ENCODE assay signal across 13 mouse cellular contexts in the genomic region with DNA sequence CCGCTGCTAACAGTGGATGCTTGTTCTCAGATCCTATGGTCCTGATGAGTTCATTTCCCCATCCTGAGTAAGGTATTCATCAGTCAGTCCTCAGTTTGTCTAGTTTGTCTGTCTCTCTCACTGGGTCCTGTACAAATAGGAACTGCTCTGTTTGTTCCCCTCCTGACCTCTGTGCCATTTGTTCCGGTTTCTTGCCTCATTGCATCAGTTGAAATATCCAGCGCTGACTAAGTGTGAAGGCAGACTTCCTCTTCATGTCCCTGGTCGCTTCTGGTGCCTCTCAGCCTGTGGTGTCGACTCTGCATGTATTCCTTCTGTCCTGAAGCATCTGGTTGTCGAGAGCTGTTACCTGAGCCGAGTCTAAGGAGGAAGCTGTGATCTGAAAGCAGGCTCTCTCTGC. TPM values are rescaled to one million over a fixed set of nuclear protein-coding genes. Genes with fewer than 3 reads are reported as not detected.
DNase-seq lines count a peak whose midpoint lies in the region; ATAC-seq lines count a peak whose summit lies in the region.
"Had no signal": no experiment of that assay in that cellular context is flagged by ENCODE, and none has a peak within 500 bp of the region (broad histone marks: within the 10 kb centered on the region; RNA-seq: fewer than 3 reads in every experiment).

No protein-coding gene starts in this region.

- no peaks in the 10 kb centered on the region for H3K27me3 ChIP-seq in hindbrain, embryonic 15.5 days
- H3K27me3 ChIP-seq in hindbrain, embryonic 10.5 days (ENCODE audit: insufficient read depth, poor library complexity, severe bottlenecking) = no peaks in the 10 kb centered on the region
- H3K27me3 ChIP-seq: embryonic facial prominence, embryonic 12.5 days; limb, embryonic 12.5 days; midbrain, embryonic 12.5 days had no signal

- peaks cover 5% of the 10 kb centered on the region; the same call in 1 of the 2 replicates for H3K4me1 ChIP-seq in hindbrain, embryonic 15.5 days (replicated peaks)
- no peaks in the 10 kb centered on the region for H3K4me1 ChIP-seq in hindbrain, embryonic 10.5 days (replicated peaks)
- H3K4me1 ChIP-seq: embryonic facial prominence, embryonic 12.5 days; limb, embryonic 12.5 days; midbrain, embryonic 12.5 days had no signal

- no peak overlapping the region for H3K4me2 ChIP-seq in hindbrain, embryonic 15.5 days
- H3K4me2 ChIP-seq: embryonic facial prominence, embryonic 12.5 days; limb, embryonic 12.5 days; midbrain, embryonic 12.5 days had no signal

- no peak for ATAC-seq in hindbrain, embryonic 15.5 days (ENCODE audit: low FRiP score, low read depth)

- 80% methylated on average over 7 of the region's 7 CpGs for WGBS in hindbrain, embryonic 15.5 days
- 75% methylated on average over 7 of the region's 7 CpGs for WGBS in hindbrain, embryonic 10.5 days
- 21% methylated on average over 7 of the region's 7 CpGs for WGBS in macrophage (ENCODE audit: missing documents)

- no peaks in the 10 kb centered on the region for H3K9me3 ChIP-seq in hindbrain, embryonic 15.5 days
- no peaks in the 10 kb centered on the region for H3K9me3 ChIP-seq in hindbrain, embryonic 10.5 days
- H3K9me3 ChIP-seq: embryonic facial prominence, embryonic 12.5 days; limb, embryonic 12.5 days; midbrain, embryonic 12.5 days had no signal

- no peak overlapping the region for H3K4me3 ChIP-seq in hindbrain, embryonic 15.5 days
- H3K4me3 ChIP-seq in hindbrain, embryonic 10.5 days = no peak overlapping the region
- no peak overlapping the region for H3K4me3 ChIP-seq in macrophage (ENCODE audit: inconsistent target)
- H3K4me3 ChIP-seq: embryonic facial prominence, embryonic 12.5 days; limb, embryonic 12.5 days; midbrain, embryonic 12.5 days had no signal

- H3K36me3 ChIP-seq in hindbrain, embryonic 15.5 days = peaks cover 39% of the 10 kb centered on the region
- peaks cover 84% of the 10 kb centered on the region for H3K36me3 ChIP-seq in hindbrain, embryonic 10.5 days
- peaks cover 25% of the 10 kb centered on the region; the same call in 1 of the 2 replicates for H3K36me3 ChIP-seq in macrophage (ENCODE audit: inconsistent target)

- intact Hi-C loops in left cerebral cortex, postnatal 36 days (cut with DNase I) = no loop called here

- H3K9ac ChIP-seq in hindbrain, embryonic 15.5 days = no peak overlapping the region
- H3K9ac ChIP-seq: embryonic facial prominence, embryonic 12.5 days; limb, embryonic 12.5 days; midbrain, embryonic 12.5 days had no signal

- DNase-seq in hindbrain, embryonic 10.5 days (ENCODE audit: low spot score) = no peak
- peak; percentile 9 to 16 for DNase-seq in spleen, adult 18-20 months
- no peak for DNase-seq in spleen, adult 12 weeks (ENCODE audit: low spot score)
- DNase-seq in left cerebral cortex, postnatal 36 days (ENCODE audit: low spot score in 2 of 2) = no peak
- no peak for DNase-seq in Muller cell, postnatal 12 days (ENCODE audit: inconsistent ontology term)
- no peak for DNase-seq in left cerebral cortex, adult 8-10 months (ENCODE audit: low spot score in 2 of 2)
- DNase-seq: kidney, postnatal 14 days; thymus, adult 2 months had no signal

- no peaks in the 10 kb centered on the region for H3K79me2 ChIP-seq in macrophage (ENCODE audit: inconsistent target)

- peak overlapping the region; percentile 64 for H3K27ac ChIP-seq in hindbrain, embryonic 15.5 days (replicated peaks)
- H3K27ac ChIP-seq in hindbrain, embryonic 10.5 days = no peak overlapping the region
- H3K27ac ChIP-seq in macrophage = peak overlapping the region; percentile 42
- H3K27ac ChIP-seq: embryonic facial prominence, embryonic 12.5 days; limb, embryonic 12.5 days; midbrain, embryonic 12.5 days had no signal

RNA-seq across cellular contexts. Expression of gene Pknox1, which starts 30.1 kb away (rescaled TPM):
- polyA plus RNA-seq in hindbrain, embryonic 15.5 days (2015; fragmentation: Nextera tagmentation; extraction: Ambion mirVana) = 33.9 and 36.7 TPM in 2 replicates
- 21.1 and 24.8 TPM in 2 replicates for polyA plus RNA-seq in hindbrain, embryonic 10.5 days (2016; fragmentation: Nextera tagmentation; extraction: Ambion mirVana)
- 10 to 100 TPM; 24.3 to 54.8 (median 37.6) TPM for total RNA-seq in macrophage (2018; cell fraction: chromatin; rRNA removed)
- total RNA-seq in macrophage (2018; cell fraction: cytosol; rRNA removed) = 10 to 100 TPM; 10.8 to 14.6 (median 13.4) TPM
- total RNA-seq in macrophage (2018; cell fraction: nucleus; rRNA removed) = 10 to 100 TPM; 13.8 to 39.7 (median 25.4) TPM
- polyA plus RNA-seq in macrophage (2018) = 6.6 to 12.3 TPM (median 11.2 TPM) in 3 replicates
- 10 to 100 TPM; 13.1 to 17.8 TPM for total RNA-seq in left cerebral cortex, postnatal 36 days (2021)
- 10 to 100 TPM; 14.0 to 18.8 (median 15.4) TPM for total RNA-seq in left cerebral cortex, adult 8-10 months (2022)

RNA-seq across cellular contexts. Expression of gene Cbs, which starts 42.4 kb away (rescaled TPM):
- polyA plus RNA-seq in hindbrain, embryonic 15.5 days (2015; fragmentation: Nextera tagmentation; extraction: Ambion mirVana) = 8.9 TPM in 2 replicates
- polyA plus RNA-seq in hindbrain, embryonic 10.5 days (2016; fragmentation: Nextera tagmentation; extraction: Ambion mirVana) = 0.99 and 1.5 TPM in 2 replicates
- not detected for total RNA-seq in macrophage (2018; cell fraction: chromatin; rRNA removed)
- not detected for total RNA-seq in macrophage (2018; cell fraction: cytosol; rRNA removed)
- total RNA-seq in macrophage (2018; cell fraction: nucleus; rRNA removed) = not detected
- polyA plus RNA-seq in macrophage (2018) = not detected in 3 replicates
- total RNA-seq in left cerebral cortex, postnatal 36 days (2021) = 10 to 100 TPM; 34.8 to 50.0 TPM
- 10 to 100 TPM; 27.0 to 45.7 (median 34.5) TPM for total RNA-seq in left cerebral cortex, adult 8-10 months (2022)

Comparison
In these comparisons a context has a peak if more than half of its experiments do, and no peak if none do; other contexts are left out.
1. DNase-seq: peak in spleen, adult 18-20 months (2 of 2); none in hindbrain, embryonic 10.5 days (single experiment), spleen, adult 12 weeks (single experiment), left cerebral cortex, postnatal 36 days (0 of 2), Muller cell, postnatal 12 days (single experiment) and left cerebral cortex, adult 8-10 months (0 of 2).